Mouse (Mus musculus) heart, adult 2 months (tissue): Measurements from ENCODE around the gene Lrrc59. TPM values are rescaled to one million over a fixed set of nuclear protein-coding genes. Genes with fewer than 3 reads are reported as not detected.
A peak's percentile ranks its signal among the peaks of the same experiment; 100 is the strongest.
"Not testable (repeated sequence)": the region's sequence is repeated elsewhere in the genome, so short reads cannot be mapped to it uniquely, and the experiment has no call there.

Experiments used
- DNase-seq, 2 experiments: peaks; one replicate each; pipeline ENCODE4 v3.0.0; 2021
- H3K27ac ChIP-seq: fragments of 200-600 bp; 2 replicates; pipeline ENCODE4 v1.8.1; 2022
- H3K27me3 ChIP-seq: fragments of 200-500 bp; 2 replicates; pipeline ENCODE4 v1.6.1; 2012; ENCODE audit warnings: mild to moderate bottlenecking, low read length, inconsistent platforms, mixed read lengths; ENCODE audit not compliant: control insufficient read depth, insufficient read depth
- H3K36me3 ChIP-seq: fragments of 200-500 bp; 2 replicates; pipeline ENCODE4 v1.6.1; 2012; ENCODE audit warnings: low read length, inconsistent platforms; ENCODE audit not compliant: control insufficient read depth, insufficient read depth
- H3K4me1 ChIP-seq: fragments of 200-500 bp; 2 replicates; pipeline ENCODE4 v1.6.1; 2011; ENCODE audit warnings: low read length; ENCODE audit not compliant: control insufficient read depth, insufficient read depth
- H3K4me3 ChIP-seq: fragments of 200-600 bp; 2 replicates; pipeline ENCODE4 v1.8.1; 2022
- H3K79me2 ChIP-seq: fragments of 200-500 bp; replicated peaks from 2 replicates; pipeline ENCODE4 v1.6.1; 2012; ENCODE audit warnings: mild to moderate bottlenecking, inconsistent platforms, low read length, moderate library complexity, mixed read lengths; ENCODE audit not compliant: control insufficient read depth, insufficient read depth
- H3K9ac ChIP-seq: fragments of 200-500 bp; 2 replicates; pipeline ENCODE4 v1.6.1; 2012; ENCODE audit warnings: low read depth, mild to moderate bottlenecking, control low read depth, inconsistent platforms, low read length, mixed read lengths
- CTCF ChIP-seq: fragments of 200-600 bp; IDR thresholded peaks from 2 replicates; pipeline ENCODE4 v1.8.1; 2022; ENCODE audit warnings: antibody characterized with exemption, mild to moderate bottlenecking, moderate library complexity
- EP300 ChIP-seq: fragments of 200-500 bp; IDR thresholded peaks from 2 replicates; pipeline ENCODE4 v1.6.1; 2011; ENCODE audit warnings: low read depth, low read length, control low read depth; ENCODE audit not compliant: insufficient read depth
- POLR2A ChIP-seq: fragments of 200-500 bp; IDR thresholded peaks from 2 replicates; pipeline ENCODE4 v1.6.1; 2011; ENCODE audit warnings: mild to moderate bottlenecking, low read depth, low read length, control low read depth; ENCODE audit not compliant: insufficient read depth
- WGBS: fragments of 180-500 bp; shearing (Covaris S2); methylation state at CpG from one replicate; pipeline ENCODE4 v1.1.7; 2018; 5-methylcytosine and 5-hydroxymethylcytosine counted together
- intact Hi-C: fragments of 180-260 bp; cut with DNase I; formaldehyde crosslinking; loops from one replicate; pipeline ENCODE4 v1.15.1; 2025
- polyA plus RNA-seq: library from polyadenylated mRNA; depleted of rRNA; stranded (reverse); fragments of >200 nt; gene quantifications from 2 replicates; pipeline ENCODE4 v1.2.3, GENCODE M21; 2012
- total RNA-seq, 2 experiments: library from RNA; stranded (reverse); gene quantifications; 2 replicates each; pipeline ENCODE4 v1.2.3; 2021

Gene Lrrc59
- total and polyA plus RNA-seq, 3 experiments, result 25.3 to 32.0 (median 31.5) TPM

- no peaks in the 10 kb centered on the region for H3K27me3 ChIP-seq
- H3K4me3 ChIP-seq, result no peak overlapping the region
- intact Hi-C loops, result no loop called here
- no peaks in the 10 kb centered on the region for H3K36me3 ChIP-seq
- 87% methylated on average over 8 of the region's 8 CpGs for WGBS
- no peak overlapping the region for H3K9ac ChIP-seq
- no peak for DNase-seq
- H3K79me2 ChIP-seq, result no peaks in the 10 kb centered on the region
- H3K27ac ChIP-seq, result no peak overlapping the region
- TF ChIP-seq EP300 (no peak), POLR2A (no peak), CTCF (no peak)
- no peaks in the 10 kb centered on the region for H3K4me1 ChIP-seq
Observed at GRCm38 (mm10) chr11:94644461-94645219, 15.1 kb downstream of the Lrrc59 start.

- intact Hi-C loops, result no loop called here
- H3K79me2 ChIP-seq, result no peaks in the 10 kb centered on the region
- DNase-seq, result no peak
- no peaks in the 10 kb centered on the region for H3K4me1 ChIP-seq
- H3K27ac ChIP-seq, result no peak overlapping the region
- 97% methylated on average over 4 of the region's 4 CpGs for WGBS
- no peaks in the 10 kb centered on the region for H3K27me3 ChIP-seq
- no peak overlapping the region for H3K9ac ChIP-seq
- no peaks in the 10 kb centered on the region for H3K36me3 ChIP-seq
- H3K4me3 ChIP-seq, result no peak overlapping the region
- TF ChIP-seq CTCF (no peak), POLR2A (no peak), EP300 (no peak)
Observed at GRCm38 (mm10) chr11:94646457-94646856, 16.9 kb downstream of the Lrrc59 start.

GRCm38 (mm10) chr11:94651241-94651640 lies 21.7 kb downstream of the Lrrc59 start:
- H3K79me2 ChIP-seq, H3K4me1 ChIP-seq, H3K36me3 ChIP-seq, H3K27ac ChIP-seq, H3K9ac ChIP-seq, intact Hi-C loops, DNase-seq, H3K4me3 ChIP-seq, H3K27me3 ChIP-seq: not testable (repeated sequence)
- 91% methylated on average over 7 of the region's 7 CpGs for WGBS

- no peak for TF ChIP-seq CTCF
- TF ChIP-seq EP300, result no peak
- TF ChIP-seq POLR2A, result no peak
- 44% methylated on average over 8 of the region's 8 CpGs for WGBS
- no peaks in the 10 kb centered on the region; the same call in none of the 2 replicates for H3K4me1 ChIP-seq
- DNase-seq, result no peak
- H3K27me3 ChIP-seq, result no peaks in the 10 kb centered on the region
- no peaks in the 10 kb centered on the region; the same call in 1 of the 2 replicates for H3K79me2 ChIP-seq
- H3K27ac ChIP-seq, result no peak overlapping the region
- intact Hi-C loops, result no loop called here
- H3K4me3 ChIP-seq, result no peak overlapping the region
- H3K9ac ChIP-seq, result no peak overlapping the region
- peaks cover 3% of the 10 kb centered on the region; the same call in 1 of the 2 replicates for H3K36me3 ChIP-seq
Observed at GRCm38 (mm10) chr11:94652973-94653372, 23.4 kb downstream of the Lrrc59 start.

GRCm38 (mm10) chr11:94653663-94654436 lies 24.3 kb downstream of the Lrrc59 start, which contains the start of the genes Mrpl27 and Eme1:
TSS of gene Mrpl27 (plus strand) at chr11:94653767.
TSS of gene Eme1 (minus strand) at chr11:94653964.
- WGBS, result under 1% methylated on average over 32 of the region's 32 CpGs
- intact Hi-C loops, result loop anchor here (2.0 kb wide), 1 partner anchor 21 kb away; no protein-coding TSS in a partner anchor

More at GRCm38 (mm10) chr11:94653663-94654436, 24.3 kb downstream of the Lrrc59 start, which contains the start of the genes Mrpl27 and Eme1:
- Histone ChIP-seq H3K27me3 (no peaks in the 10 kb centered on the region), H3K36me3 (peaks cover 3% of the 10 kb centered on the region; the same call in 1 of the 2 replicates), H3K9ac (peak within 1 kb of the TSS; percentile 59), H3K27ac (peak within 1 kb of the TSS; percentile 99), H3K4me3 (peak within 1 kb of the TSS; percentile 66), H3K79me2 (no peaks in the 10 kb centered on the region; the same call in 1 of the 2 replicates), H3K4me1 (no peaks in the 10 kb centered on the region; the same call in none of the 2 replicates)
- peak; percentile 69 for TF ChIP-seq POLR2A
- 0 out of 2 replicates have a peak, but pooled peaks have one; percentile 8 for TF ChIP-seq CTCF
- TF ChIP-seq EP300, result 0 out of 2 replicates have a peak, but pooled peaks have one; percentile 61
- DNase-seq, result peak; percentile 90 to 94
